Mouse (Mus musculus): ENCODE results near the gene Arid3a. TPM values are rescaled to one million over a fixed set of nuclear protein-coding genes. Genes with fewer than 3 reads are reported as not detected.

Arid3a gene
- polyA plus RNA-seq, 1 experiment, result 1.2 TPM

GRCm38 (mm10) chr10:79936911-79937441 is 10.1 kb downstream of the Arid3a start:
- Histone ChIP-seq H3ac (ENCODE audit: control insufficient read depth, insufficient read length) (no peak overlapping the region), H3K4me2 (ENCODE audit: low read depth) (peak overlapping the region; percentile 71), H3K79me2 (ENCODE audit: control insufficient read depth, insufficient read depth) (no peaks in the 10 kb centered on the region), H3K27me3 (ENCODE audit: control insufficient read depth, insufficient read depth, insufficient read length) (no peaks in the 10 kb centered on the region), H3K36me3 (ENCODE audit: control insufficient read depth, insufficient read depth) (no peaks in the 10 kb centered on the region), H3K4me3 (no peak overlapping the region)
- TF ChIP-seq SRF (IDR thresholded peaks at IDR 0.05; ENCODE audit: control insufficient read depth, insufficient read length, low read depth), result peak; percentile 97
- no peak for TF ChIP-seq REST (IDR thresholded peaks at IDR 0.05; ENCODE audit: insufficient read depth, insufficient read length)
- peak; percentile 43 for TF ChIP-seq TCF3 (IDR thresholded peaks at IDR 0.05; ENCODE audit: insufficient read length, low read depth)
- TF ChIP-seq MYOG (IDR thresholded peaks at IDR 0.05; ENCODE audit: control insufficient read depth in 1 of 3, insufficient read depth in 1 of 3, insufficient read length in 2 of 3, low read depth in 2 of 3), result peak in 2 of 3 experiments; percentile 48 to 85
- no peak for TF ChIP-seq USF1 (IDR thresholded peaks at IDR 0.05; ENCODE audit: low read depth)
- peak in 1 of 3 experiments; percentile 65 for TF ChIP-seq MYOD1 (IDR thresholded peaks at IDR 0.05; ENCODE audit: control insufficient read depth in 1 of 3, insufficient read length in 2 of 3, low read depth in 2 of 3)
- TF ChIP-seq E2F4 (IDR thresholded peaks at IDR 0.05; ENCODE audit: insufficient read depth), result no peak

- Histone ChIP-seq H3ac (ENCODE audit: control insufficient read depth, insufficient read length) (no peak overlapping the region), H3K4me2 (ENCODE audit: low read depth) (peak overlapping the region; percentile 71), H3K36me3 (ENCODE audit: control insufficient read depth, insufficient read depth) (no peaks in the 10 kb centered on the region), H3K4me3 (no peak overlapping the region), H3K79me2 (ENCODE audit: control insufficient read depth, insufficient read depth) (no peaks in the 10 kb centered on the region), H3K27me3 (ENCODE audit: control insufficient read depth, insufficient read depth, insufficient read length) (no peaks in the 10 kb centered on the region)
- TF ChIP-seq E2F4 (IDR thresholded peaks at IDR 0.05; ENCODE audit: insufficient read depth), result no peak
- no peak for TF ChIP-seq SRF (IDR thresholded peaks at IDR 0.05; ENCODE audit: control insufficient read depth, insufficient read length, low read depth)
- TF ChIP-seq POLR2AphosphoS2 (IDR thresholded peaks at IDR 0.05; ENCODE audit: insufficient read length, low read depth), result no peak
- no peak for TF ChIP-seq MYOD1 (IDR thresholded peaks at IDR 0.05; ENCODE audit: control insufficient read depth in 1 of 3, insufficient read length in 2 of 3, low read depth in 2 of 3)
- TF ChIP-seq TCF3 (IDR thresholded peaks at IDR 0.05; ENCODE audit: insufficient read length, low read depth), result no peak
- TF ChIP-seq CEBPB (IDR thresholded peaks at IDR 0.05; ENCODE audit: insufficient read depth, poor library complexity, severe bottlenecking), result no peak
- TF ChIP-seq USF1 (IDR thresholded peaks at IDR 0.05; ENCODE audit: low read depth), result no peak
- TF ChIP-seq MAX (IDR thresholded peaks at IDR 0.05; ENCODE audit: low read depth), result no peak
- no peak for TF ChIP-seq POLR2A (IDR thresholded peaks at IDR 0.05; ENCODE audit: insufficient read length, low read depth)
- no peak for TF ChIP-seq TCF12 (IDR thresholded peaks at IDR 0.05; ENCODE audit: insufficient read depth, poor library complexity, severe bottlenecking)
- no peak for TF ChIP-seq MYOG (IDR thresholded peaks at IDR 0.05; ENCODE audit: control insufficient read depth in 1 of 3, insufficient read depth in 1 of 3, insufficient read length in 2 of 3, low read depth in 2 of 3)
- no peak for TF ChIP-seq REST (IDR thresholded peaks at IDR 0.05; ENCODE audit: insufficient read depth, insufficient read length)
Observed at GRCm38 (mm10) chr10:79937775-79938526, 11.1 kb downstream of the Arid3a start.

- Histone ChIP-seq H3ac (ENCODE audit: control insufficient read depth, insufficient read length) (no peak overlapping the region), H3K79me2 (ENCODE audit: control insufficient read depth, insufficient read depth) (no peaks in the 10 kb centered on the region), H3K27me3 (ENCODE audit: control insufficient read depth, insufficient read depth, insufficient read length) (no peaks in the 10 kb centered on the region), H3K36me3 (ENCODE audit: control insufficient read depth, insufficient read depth) (no peaks in the 10 kb centered on the region), H3K4me2 (ENCODE audit: low read depth) (no peak overlapping the region), H3K4me3 (no peak overlapping the region)
- no peak for TF ChIP-seq CEBPB (IDR thresholded peaks at IDR 0.05; ENCODE audit: insufficient read depth, poor library complexity, severe bottlenecking)
- TF ChIP-seq POLR2A (IDR thresholded peaks at IDR 0.05; ENCODE audit: insufficient read length, low read depth), result no peak
- peak in 1 of 3 experiments; percentile 37 for TF ChIP-seq MYOG (IDR thresholded peaks at IDR 0.05; ENCODE audit: control insufficient read depth in 1 of 3, insufficient read depth in 1 of 3, insufficient read length in 2 of 3, low read depth in 2 of 3)
- peak in 1 of 3 experiments; percentile 38 for TF ChIP-seq MYOD1 (IDR thresholded peaks at IDR 0.05; ENCODE audit: control insufficient read depth in 1 of 3, insufficient read length in 2 of 3, low read depth in 2 of 3)
- TF ChIP-seq MAX (IDR thresholded peaks at IDR 0.05; ENCODE audit: low read depth), result no peak
- no peak for TF ChIP-seq E2F4 (IDR thresholded peaks at IDR 0.05; ENCODE audit: insufficient read depth)
Observed at GRCm38 (mm10) chr10:79940749-79941148, 13.9 kb downstream of the Arid3a start.

GRCm38 (mm10) chr10:79942988-79943387 is 16.1 kb downstream of the Arid3a start:
- TF ChIP-seq MYOD1 (IDR thresholded peaks at IDR 0.05; ENCODE audit: control insufficient read depth in 1 of 3, insufficient read length in 2 of 3, low read depth in 2 of 3), result no peak
- TF ChIP-seq POLR2AphosphoS2 (IDR thresholded peaks at IDR 0.05; ENCODE audit: insufficient read length, low read depth), result no peak
- TF ChIP-seq CEBPB (IDR thresholded peaks at IDR 0.05; ENCODE audit: insufficient read depth, poor library complexity, severe bottlenecking), result no peak
- no peak for TF ChIP-seq MAX (IDR thresholded peaks at IDR 0.05; ENCODE audit: low read depth)
- no peak for TF ChIP-seq REST (IDR thresholded peaks at IDR 0.05; ENCODE audit: insufficient read depth, insufficient read length)
- TF ChIP-seq POLR2A (IDR thresholded peaks at IDR 0.05; ENCODE audit: insufficient read length, low read depth), result no peak
- no peak for TF ChIP-seq SRF (IDR thresholded peaks at IDR 0.05; ENCODE audit: control insufficient read depth, insufficient read length, low read depth)
- TF ChIP-seq MYOG (IDR thresholded peaks at IDR 0.05; ENCODE audit: control insufficient read depth in 1 of 3, insufficient read depth in 1 of 3, insufficient read length in 2 of 3, low read depth in 2 of 3), result no peak
- no peak for TF ChIP-seq E2F4 (IDR thresholded peaks at IDR 0.05; ENCODE audit: insufficient read depth)
- no peak for TF ChIP-seq TCF12 (IDR thresholded peaks at IDR 0.05; ENCODE audit: insufficient read depth, poor library complexity, severe bottlenecking)
- TF ChIP-seq USF1 (IDR thresholded peaks at IDR 0.05; ENCODE audit: low read depth), result no peak
- TF ChIP-seq TCF3 (IDR thresholded peaks at IDR 0.05; ENCODE audit: insufficient read length, low read depth), result no peak
- Histone ChIP-seq H3K36me3 (ENCODE audit: control insufficient read depth, insufficient read depth) (no peaks in the 10 kb centered on the region), H3K4me3 (no peak overlapping the region), H3K27me3 (ENCODE audit: control insufficient read depth, insufficient read depth, insufficient read length) (no peaks in the 10 kb centered on the region), H3K79me2 (ENCODE audit: control insufficient read depth, insufficient read depth) (no peaks in the 10 kb centered on the region), H3ac (ENCODE audit: control insufficient read depth, insufficient read length) (no peak overlapping the region), H3K4me2 (ENCODE audit: low read depth) (no peak overlapping the region)
